Mouse (Mus musculus) kidney, adult 9 months (tissue): ENCODE data around the gene Mfsd5.

Experiments
- DNase-seq: peaks from one replicate; pipeline ENCODE4 v3.0.0; 2022

The Mfsd5 gene

GRCm38 (mm10) chr15:102282463-102283292, 3.4 kb downstream of the Mfsd5 start:
- DNase-seq = no peak

GRCm38 (mm10) chr15:102283648-102284047, 4.4 kb downstream of the Mfsd5 start:
- DNase-seq = no peak

- no peak for DNase-seq
These were observed 8.1 kb downstream of the Mfsd5 start for GRCm38 (mm10) chr15:102287395-102287794.

- peak; percentile 96 for DNase-seq
These were observed 16.5 kb downstream of the Mfsd5 start, which contains the start of gene Espl1 for GRCm38 (mm10) chr15:102295633-102296367. TSS of gene Espl1 (plus strand) at chr15:102296266.

- no peak for DNase-seq
These were observed 17.2 kb downstream of the Mfsd5 start for GRCm38 (mm10) chr15:102296368-102297006.

GRCm38 (mm10) chr15:102302542-102302941, 23.3 kb downstream of the Mfsd5 start:
- no peak for DNase-seq

GRCm38 (mm10) chr15:102308717-102309116, 29.5 kb downstream of the Mfsd5 start:
- DNase-seq = no peak

- DNase-seq = peak; percentile 48
These were observed 31.0 kb downstream of the Mfsd5 start for GRCm38 (mm10) chr15:102310074-102310845.

GRCm38 (mm10) chr15:102311489-102311888, 32.2 kb downstream of the Mfsd5 start:
- DNase-seq = no peak

GRCm38 (mm10) chr15:102315292-102315691, 36.0 kb downstream of the Mfsd5 start:
- DNase-seq = no peak

- peak; percentile 76 for DNase-seq
These were observed 37.0 kb downstream of the Mfsd5 start for GRCm38 (mm10) chr15:102316263-102316662.

GRCm38 (mm10) chr15:102324654-102325473, 45.6 kb downstream of the Mfsd5 start:
- peak; percentile 64 for DNase-seq

GRCm38 (mm10) chr15:102326022-102326576, 46.8 kb downstream of the Mfsd5 start, which contains the start of gene Pfdn5:
TSS of gene Pfdn5 (plus strand) at chr15:102326116.
- peak; percentile 89 for DNase-seq

- no peak for DNase-seq
These were observed 47.6 kb downstream of the Mfsd5 start for GRCm38 (mm10) chr15:102326892-102327291.
